Mouse (Mus musculus) lung, postnatal 0 days (tissue): ENCODE data around the gene Kctd13.

Experiments used
- CTCF ChIP-seq: IDR thresholded peaks from 2 replicates; pipeline ENCODE4 v1.5.1; 2016; ENCODE audit warnings: antibody characterized with exemption, mild to moderate bottlenecking
- EP300 ChIP-seq: IDR thresholded peaks from 2 replicates; pipeline ENCODE4 v1.6.1; 2016; ENCODE audit warnings: antibody characterized with exemption, mild to moderate bottlenecking, control low read depth

DNA sequence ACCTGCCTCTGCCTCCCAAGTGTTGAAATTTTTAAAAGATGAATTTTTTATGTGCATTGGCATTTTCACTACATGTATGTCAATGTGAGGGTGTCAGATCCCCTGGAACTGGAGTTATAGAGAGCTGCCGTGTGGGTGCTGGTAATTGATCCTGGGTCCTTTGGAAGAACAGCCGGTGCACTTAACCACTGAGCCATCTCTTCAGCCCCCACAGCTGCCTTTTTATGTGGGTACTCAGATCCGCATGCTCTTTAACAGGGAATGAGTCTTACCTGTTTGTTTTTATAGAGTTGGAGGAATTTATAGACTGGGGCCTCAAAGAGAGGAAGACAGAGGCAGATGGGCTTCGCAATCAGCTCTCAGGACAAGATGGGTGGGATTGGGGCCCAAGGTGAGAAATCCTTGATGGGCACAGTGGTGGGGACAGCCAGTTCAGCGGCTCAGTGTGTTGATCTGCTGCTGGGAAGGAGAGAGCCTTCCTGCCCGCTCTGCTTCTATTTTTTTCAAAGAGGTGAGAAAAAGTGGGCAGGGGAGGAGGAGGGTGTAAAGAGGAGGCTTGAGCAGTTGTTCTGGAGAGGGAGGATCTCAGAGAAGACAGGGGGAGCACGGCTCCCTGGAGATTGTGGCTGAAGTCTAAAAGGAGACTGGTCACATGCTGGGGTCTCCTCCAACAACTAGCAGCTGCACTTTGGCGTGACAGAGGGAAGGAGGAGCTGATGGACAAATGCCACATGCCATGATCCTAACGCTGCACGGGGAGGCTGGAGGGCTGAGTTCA lies 56.2 kb downstream of the Kctd13 start:
- TF ChIP-seq EP300 = no peak
- TF ChIP-seq CTCF = no peak
